Mouse (Mus musculus) intestine, embryonic 14.5 days (tissue): ENCODE measurements around the gene Orc1. TPM values are rescaled to one million over a fixed set of nuclear protein-coding genes. Genes with fewer than 3 reads are reported as not detected.

Source experiments
- ATAC-seq: fragments of 200-750 bp; cut with Nextera tagmentation; replicated peaks from 2 replicates; pipeline ENCODE4 v1.8.0; 2017; ENCODE audit warnings: low read depth, moderate number of reproducible peaks, moderate TSS enrichment, moderate library complexity; ENCODE audit not compliant: low FRiP score, low TSS enrichment
- DNase-seq: peaks from one replicate; pipeline ENCODE4 v3.0.0-alpha.2; 2018; ENCODE audit warnings: low spot score
- H3K27ac ChIP-seq: fragments of 300-500 bp; sonication (generic); 2 replicates; pipeline ENCODE4 v1.5.1; 2014; ENCODE audit warnings: low read depth, mild to moderate bottlenecking, control low read depth
- H3K27me3 ChIP-seq: fragments of 300-500 bp; sonication (generic); replicated peaks from 2 replicates; pipeline ENCODE4 v1.6.1; 2014; ENCODE audit warnings: low read length, control low read depth; ENCODE audit not compliant: control insufficient read depth, insufficient read depth
- H3K36me3 ChIP-seq: fragments of 300-500 bp; sonication (generic); 2 replicates; pipeline ENCODE4 v1.6.1; 2014; ENCODE audit warnings: low read length, control low read depth; ENCODE audit not compliant: control insufficient read depth, insufficient read depth
- H3K4me1 ChIP-seq: fragments of 300-500 bp; sonication (generic); replicated peaks from 2 replicates; pipeline ENCODE4 v1.6.1; 2014; ENCODE audit warnings: low read length, control low read depth, mixed read lengths; ENCODE audit not compliant: control insufficient read depth, insufficient read depth
- H3K4me2 ChIP-seq: fragments of 300-500 bp; sonication (generic); 2 replicates; pipeline ENCODE4 v1.6.1; 2014; ENCODE audit warnings: low read length
- H3K4me3 ChIP-seq: fragments of 300-500 bp; sonication (generic); 2 replicates; pipeline ENCODE4 v1.5.1; 2014; ENCODE audit warnings: low read depth, low read length, control low read depth, mixed read lengths
- H3K9ac ChIP-seq: fragments of 300-500 bp; sonication (generic); 2 replicates; pipeline ENCODE4 v1.6.1; 2014; ENCODE audit warnings: mild to moderate bottlenecking, low read length
- H3K9me3 ChIP-seq: fragments of 300-500 bp; sonication (generic); 2 replicates; pipeline ENCODE4 v1.6.1; 2016; ENCODE audit warnings: low read length, control low read depth; ENCODE audit not compliant: control insufficient read depth
- WGBS: fragments of 180-500 bp; shearing (Covaris S2); extraction: QIAGEN DNeasy Blood & Tissue Kit; methylation state at CpG from one replicate; pipeline ENCODE4 v1.1.7; 2014; 5-methylcytosine and 5-hydroxymethylcytosine counted together
- polyA plus RNA-seq: library from polyadenylated mRNA; unstranded; fragments of >200 nt; fragmentation: Nextera tagmentation; extraction: Ambion mirVana; gene quantifications from 2 replicates; pipeline ENCODE4 v1.2.1, GENCODE M21; 2014

Gene Orc1
- 12.6 and 14.1 TPM in 2 replicates for polyA plus RNA-seq

DNA sequence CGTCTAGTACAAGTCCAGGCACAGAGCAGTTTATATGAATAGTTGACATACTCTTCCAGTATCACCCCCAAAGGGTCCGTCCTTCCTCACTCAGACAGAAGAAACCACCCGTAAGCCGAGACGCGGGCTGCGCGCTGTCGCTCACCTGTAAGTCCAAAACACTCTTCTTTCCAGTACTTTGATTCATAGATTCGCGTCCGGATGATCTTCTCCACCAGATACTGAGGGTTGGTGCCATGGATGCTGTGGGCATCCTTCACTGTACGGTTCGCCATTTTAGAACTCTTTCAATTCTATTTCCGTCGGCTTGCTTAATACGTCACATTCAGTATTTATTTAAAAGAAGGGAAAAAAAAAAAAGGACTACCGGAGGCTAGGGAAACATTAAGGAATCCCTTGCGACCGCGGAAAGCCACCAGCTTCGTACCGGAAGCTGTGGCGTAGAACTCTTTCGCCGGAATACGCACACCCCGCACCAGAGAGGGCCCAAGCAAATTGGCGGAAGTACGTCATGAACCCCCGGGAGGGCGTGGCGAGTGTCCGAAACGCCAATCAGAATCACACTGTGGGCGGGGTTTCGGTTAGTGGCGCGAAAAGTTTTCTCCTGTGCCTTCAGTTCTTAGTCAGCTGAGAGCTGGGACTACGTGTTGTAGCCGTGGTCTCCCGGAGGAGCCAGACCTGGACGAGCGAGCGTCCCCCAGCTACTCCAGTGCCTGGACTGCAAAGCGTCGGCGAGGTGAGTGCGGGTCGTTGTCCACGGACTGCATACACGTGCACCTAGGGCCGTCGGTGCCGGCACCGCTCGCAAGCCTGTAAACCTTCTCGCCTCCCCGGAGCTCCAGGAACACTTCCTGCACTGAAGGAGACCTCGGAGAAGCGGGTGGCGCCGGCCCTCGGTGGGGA lies at the start of gene Orc1, which contains the start of gene Prpf38a:
Gene Orc1, plus strand, starts transcription at position 584 of the 903 bp plus-strand sequence.
Gene Prpf38a, minus strand, starts transcription at position 497 of the 903 bp plus-strand sequence.
- peaks cover 15% of the 10 kb centered on the region for H3K4me1 ChIP-seq
- ATAC-seq (peak; percentile 96), DNase-seq (peak; percentile 100)
- peak within 1 kb of the TSS; percentile 69 for H3K9ac ChIP-seq
- peak within 1 kb of the TSS; percentile 65 for H3K4me2 ChIP-seq
- no peaks in the 10 kb centered on the region for H3K9me3 ChIP-seq
- peaks cover 30% of the 10 kb centered on the region for H3K36me3 ChIP-seq
- peak within 1 kb of the TSS; percentile 89 for H3K4me3 ChIP-seq
- H3K27ac ChIP-seq: peak within 1 kb of the TSS; percentile 77
- under 1% methylated on average over 64 of the region's 64 CpGs for WGBS
- no peaks in the 10 kb centered on the region for H3K27me3 ChIP-seq

DNA sequence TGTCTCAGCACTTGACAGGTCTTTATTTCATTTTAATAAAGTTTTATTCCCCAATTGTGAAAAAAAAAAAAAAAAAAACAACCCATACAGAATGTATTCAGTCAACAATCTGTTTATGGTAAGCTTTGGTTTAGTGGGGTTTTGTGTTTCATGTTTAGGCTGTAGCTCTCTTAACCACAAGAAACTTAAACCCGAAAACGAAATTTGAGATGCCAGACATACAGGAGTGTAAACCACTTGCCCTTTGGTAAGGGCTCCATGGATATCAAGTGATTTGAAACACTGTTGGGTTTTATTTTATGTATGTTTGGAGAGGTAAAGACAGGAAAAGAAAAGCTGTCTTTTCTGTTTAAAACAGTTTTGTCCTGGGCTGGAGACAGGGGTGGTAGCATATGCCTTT lies 39.5 kb upstream of the Orc1 start:
- no peaks in the 10 kb centered on the region for H3K9me3 ChIP-seq
- WGBS: 93% methylated on average over 2 of the region's 2 CpGs
- H3K4me2 ChIP-seq: no peak overlapping the region
- H3K4me1 ChIP-seq: no peaks in the 10 kb centered on the region
- DNase-seq: no peak
- H3K9ac ChIP-seq: no peak overlapping the region
- ATAC-seq: no peak
- no peak overlapping the region for H3K27ac ChIP-seq
- H3K4me3 ChIP-seq: no peak overlapping the region
- peaks cover 36% of the 10 kb centered on the region for H3K36me3 ChIP-seq
- no peaks in the 10 kb centered on the region for H3K27me3 ChIP-seq

DNA sequence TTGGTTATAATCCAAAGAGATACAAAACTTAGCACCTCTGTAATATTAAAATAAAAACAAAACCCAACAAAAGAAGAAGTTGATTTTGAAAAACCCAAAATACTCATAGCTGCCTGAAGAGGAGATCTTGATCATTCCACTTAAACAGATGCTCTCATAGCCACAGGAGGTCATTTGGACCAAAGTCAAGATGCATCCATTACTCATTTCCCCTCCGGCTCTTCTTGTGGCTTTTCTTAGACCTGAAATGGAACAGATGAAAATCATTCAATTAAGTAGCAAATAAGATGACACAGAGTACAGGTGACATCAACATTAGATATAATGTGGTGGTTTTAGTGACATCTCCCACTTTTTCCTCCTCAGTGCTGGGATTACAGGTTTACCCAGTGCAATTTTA lies 14.2 kb upstream of the Orc1 start:
- Histone ChIP-seq H3K36me3 (peaks cover 100% of the 10 kb centered on the region), H3K4me2 (no peak overlapping the region), H3K27me3 (no peaks in the 10 kb centered on the region), H3K4me1 (no peaks in the 10 kb centered on the region), H3K9ac (no peak overlapping the region), H3K27ac (no peak overlapping the region), H3K4me3 (no peak overlapping the region), H3K9me3 (no peaks in the 10 kb centered on the region)
- ATAC-seq (no peak), DNase-seq (no peak)
- 86% methylated on average over 1 of the region's 1 CpGs for WGBS

GRCm38 (mm10) chr4:108572644-108573043 lies 6.6 kb upstream of the Orc1 start:
- no peak overlapping the region for H3K4me2 ChIP-seq
- 95% methylated on average over 3 of the region's 3 CpGs for WGBS
- H3K4me3 ChIP-seq: no peak overlapping the region
- no peaks in the 10 kb centered on the region for H3K9me3 ChIP-seq
- peaks cover 84% of the 10 kb centered on the region for H3K36me3 ChIP-seq
- H3K27me3 ChIP-seq: no peaks in the 10 kb centered on the region
- H3K9ac ChIP-seq: no peak overlapping the region
- no peak overlapping the region for H3K27ac ChIP-seq
- DNase-seq: no peak
- no peak for ATAC-seq
- peaks cover 2% of the 10 kb centered on the region for H3K4me1 ChIP-seq

DNA sequence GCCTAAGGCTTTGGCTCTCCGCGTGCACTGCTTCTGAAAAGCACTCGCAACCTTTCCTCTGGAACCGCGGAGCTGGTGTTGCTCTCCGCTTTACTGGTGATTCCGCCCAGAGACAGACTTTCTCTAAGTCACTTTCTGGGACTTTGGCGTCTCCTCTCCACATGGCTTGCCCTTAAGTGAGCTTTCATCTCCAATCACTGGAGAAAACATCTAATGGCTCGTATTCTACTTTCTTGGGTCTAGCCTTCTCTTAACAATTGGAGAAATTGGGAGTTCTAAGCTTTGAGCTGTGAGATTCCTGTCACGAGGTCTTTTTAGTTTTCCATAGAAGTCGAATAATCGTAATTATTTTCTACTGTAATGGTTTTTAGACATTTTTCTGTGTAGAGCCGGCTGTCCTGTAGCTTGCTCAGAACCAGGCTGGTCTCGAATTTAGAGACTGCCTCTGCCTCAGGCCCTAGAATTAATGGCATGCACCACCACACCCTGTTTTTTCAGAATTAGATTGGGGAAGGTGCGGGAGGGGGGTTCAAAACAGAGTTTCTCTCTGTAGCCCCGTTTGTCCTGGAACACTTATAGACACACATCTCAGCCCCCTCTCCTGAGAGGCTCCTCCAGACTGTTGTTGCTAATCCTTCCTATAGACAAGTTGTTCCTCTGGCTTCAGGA lies 654 bp downstream of the Orc1 start:
- peaks cover 15% of the 10 kb centered on the region for H3K4me1 ChIP-seq
- H3K27me3 ChIP-seq: no peaks in the 10 kb centered on the region
- H3K9me3 ChIP-seq: no peaks in the 10 kb centered on the region
- H3K27ac ChIP-seq: peak overlapping the region; percentile 77
- H3K4me2 ChIP-seq: peak overlapping the region; percentile 65
- H3K36me3 ChIP-seq: peaks cover 22% of the 10 kb centered on the region
- peak overlapping the region; percentile 56 for H3K9ac ChIP-seq
- DNase-seq (peak; percentile 41), ATAC-seq (no peak)
- 1% methylated on average over 16 of the region's 16 CpGs for WGBS
- peak overlapping the region; percentile 89 for H3K4me3 ChIP-seq

GRCm38 (mm10) chr4:108593376-108593775 lies 14.2 kb downstream of the Orc1 start:
- no peak overlapping the region for H3K4me2 ChIP-seq
- H3K4me3 ChIP-seq: no peak overlapping the region
- H3K9me3 ChIP-seq: no peaks in the 10 kb centered on the region
- DNase-seq: no peak
- H3K27ac ChIP-seq: no peak overlapping the region
- H3K36me3 ChIP-seq: peaks cover 15% of the 10 kb centered on the region
- no peaks in the 10 kb centered on the region for H3K4me1 ChIP-seq
- ATAC-seq: no peak
- 89% methylated on average over 2 of the region's 2 CpGs for WGBS
- H3K27me3 ChIP-seq: no peaks in the 10 kb centered on the region
- no peak overlapping the region for H3K9ac ChIP-seq

DNA sequence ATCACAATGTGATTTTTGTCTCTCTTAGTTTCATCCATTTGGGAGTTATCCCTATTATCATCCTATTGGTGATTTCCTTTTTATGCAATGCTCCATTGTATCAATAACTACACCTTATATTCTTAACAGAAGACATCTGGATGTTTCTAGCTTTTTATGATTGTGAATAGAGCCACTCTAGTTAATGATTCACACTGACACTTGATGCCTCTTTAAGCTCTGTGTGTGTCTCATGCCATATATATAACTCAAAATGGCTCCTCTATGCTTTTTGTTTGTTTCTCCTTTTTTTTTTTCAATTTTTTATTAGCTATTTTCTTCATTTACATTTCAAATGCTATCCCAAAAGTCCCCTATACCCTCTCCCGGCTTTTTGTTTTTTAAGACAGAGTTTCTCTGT lies 16.6 kb downstream of the Orc1 start:
- Histone ChIP-seq H3K4me2 (no peak overlapping the region), H3K4me1 (no peaks in the 10 kb centered on the region), H3K27ac (no peak overlapping the region), H3K36me3 (peaks cover 30% of the 10 kb centered on the region), H3K9me3 (no peaks in the 10 kb centered on the region), H3K9ac (no peak overlapping the region), H3K4me3 (no peak overlapping the region), H3K27me3 (no peaks in the 10 kb centered on the region)
- DNase-seq (no peak), ATAC-seq (no peak)
- WGBS: 83% methylated on average over 1 of the region's 1 CpGs

DNA sequence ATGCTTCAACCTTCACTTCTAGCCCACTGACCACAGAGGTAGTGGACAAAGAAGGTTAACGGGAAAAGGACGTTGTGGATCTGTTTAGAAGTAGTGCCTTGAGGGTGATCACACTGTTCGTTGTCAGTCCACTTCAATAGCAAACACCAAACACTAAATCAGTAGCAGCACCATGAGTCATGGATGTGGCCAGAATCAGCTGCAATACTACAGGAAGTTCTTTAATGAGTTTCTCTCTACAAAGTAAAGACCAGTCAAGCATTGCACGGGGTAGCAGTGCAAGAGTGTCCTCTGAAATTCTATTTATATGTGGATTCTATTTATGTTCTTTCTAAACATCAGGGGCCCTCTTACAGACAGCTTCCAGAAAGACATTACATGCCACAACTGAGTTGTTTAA lies 19.1 kb downstream of the Orc1 start:
- H3K9ac ChIP-seq: no peak overlapping the region
- DNase-seq: no peak
- no peak overlapping the region for H3K27ac ChIP-seq
- H3K4me1 ChIP-seq: no peaks in the 10 kb centered on the region
- no peak for ATAC-seq
- WGBS: 75% methylated on average over 4 of the region's 4 CpGs
- H3K36me3 ChIP-seq: peaks cover 42% of the 10 kb centered on the region
- H3K4me3 ChIP-seq: no peak overlapping the region
- H3K4me2 ChIP-seq: no peak overlapping the region
- H3K9me3 ChIP-seq: no peaks in the 10 kb centered on the region
- H3K27me3 ChIP-seq: no peaks in the 10 kb centered on the region
